Mouse (Mus musculus): ENCODE measurements around the gene Mvb12a.

DNA sequence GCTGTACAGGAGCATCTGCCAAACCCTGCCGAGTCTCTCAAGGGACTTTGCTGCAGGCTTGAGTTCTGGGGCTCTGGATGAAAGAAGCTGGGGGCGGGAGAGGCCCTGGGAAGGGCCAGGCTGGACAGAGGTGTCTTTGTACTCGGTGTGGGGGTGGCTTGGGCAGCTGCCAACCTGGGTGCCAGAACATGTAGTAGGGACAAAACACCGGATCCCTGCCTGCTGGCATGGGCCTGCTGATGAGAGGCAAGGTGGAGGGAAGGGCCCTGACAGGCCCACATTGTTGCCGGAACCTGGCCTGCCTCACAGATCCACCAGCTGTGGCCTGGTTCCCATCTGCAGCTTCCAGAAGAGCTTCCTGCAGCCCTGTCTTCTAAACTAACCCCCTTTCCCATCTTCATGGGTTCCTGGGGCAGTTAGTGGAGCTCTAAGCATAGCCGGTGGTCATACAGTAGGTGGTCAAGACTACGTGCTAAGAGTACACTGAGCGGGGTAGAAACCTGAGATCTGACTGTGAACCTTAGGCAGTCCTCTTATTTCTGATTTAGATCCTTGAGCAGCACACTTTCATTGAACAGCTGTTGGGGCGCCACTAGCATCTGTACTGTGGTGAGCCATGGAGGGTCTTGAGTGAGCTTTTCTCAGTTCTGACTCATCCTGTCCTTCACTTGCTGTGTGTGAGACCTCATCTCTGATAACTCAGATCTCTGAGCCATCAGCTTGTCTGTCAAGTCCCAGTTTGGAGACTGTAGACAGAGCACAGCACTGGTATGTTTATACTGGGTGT lies 30.3 kb downstream of the Mvb12a start:
- TF ChIP-seq POLR2A (IDR thresholded peaks at IDR 0.05; ENCODE audit: control insufficient read depth, low read depth, low read length) (no peak), CTCF (IDR thresholded peaks at IDR 0.05; ENCODE audit: control insufficient read depth, insufficient read depth, insufficient replicate concordance, low read depth, low read length) (no peak)
